Mouse (Mus musculus) ES-Bruce4 (cell line): Measurements from ENCODE around the gene Ankrd42. TPM values are rescaled to one million over a fixed set of nuclear protein-coding genes. Genes with fewer than 3 reads are reported as not detected.

Experiments used
- H3K27ac ChIP-seq: 2 replicates; pipeline ENCODE4 v1.5.1; 2012; ENCODE audit warnings: low read length, inconsistent platforms; ENCODE audit not compliant: insufficient read depth
- H3K27me3 ChIP-seq: 2 replicates; pipeline ENCODE4 v1.6.1; 2012; ENCODE audit warnings: mild to moderate bottlenecking, low read length, inconsistent platforms; ENCODE audit not compliant: control insufficient read depth, poor library complexity, insufficient read depth, severe bottlenecking
- H3K36me3 ChIP-seq: 2 replicates; pipeline ENCODE4 v1.6.1; 2012; ENCODE audit warnings: inconsistent platforms, mild to moderate bottlenecking, low read length, moderate library complexity; ENCODE audit not compliant: control insufficient read depth, poor library complexity, insufficient read depth, severe bottlenecking
- H3K4me1 ChIP-seq: one replicate; pipeline ENCODE4 v1.8.1; 2011; ENCODE audit warnings: low read length; ENCODE audit not compliant: control insufficient read depth, insufficient read depth
- H3K4me3 ChIP-seq: 2 replicates; pipeline ENCODE4 v1.5.1; 2011; ENCODE audit warnings: low read depth, mild to moderate bottlenecking, low read length
- H3K9ac ChIP-seq: 2 replicates; pipeline ENCODE4 v1.6.1; 2012; ENCODE audit warnings: low read depth, mild to moderate bottlenecking, inconsistent platforms; ENCODE audit not compliant: poor library complexity, severe bottlenecking
- H3K9me3 ChIP-seq: replicated peaks from 2 replicates; pipeline ENCODE4 v1.6.1; 2012; ENCODE audit warnings: mild to moderate bottlenecking, low read length, inconsistent platforms; ENCODE audit not compliant: control insufficient read depth, poor library complexity, insufficient read depth, severe bottlenecking
- CTCF ChIP-seq: IDR thresholded peaks from one replicate; pipeline ENCODE4 v1.8.1; 2011; ENCODE audit warnings: low read depth, low read length
- EP300 ChIP-seq: IDR thresholded peaks from 2 replicates; pipeline ENCODE4 v1.6.1; 2011; ENCODE audit warnings: low read depth, low read length; ENCODE audit not compliant: insufficient read depth
- POLR2A ChIP-seq: IDR thresholded peaks from one replicate; pipeline ENCODE4 v1.8.1; 2011; ENCODE audit warnings: low read length; ENCODE audit not compliant: insufficient read depth
- polyA plus RNA-seq: library from polyadenylated mRNA; stranded (reverse); fragments of >200 nt; gene quantifications from 2 replicates; pipeline ENCODE4 v1.2.4, GENCODE M21; 2011; ENCODE audit warnings: low read depth; ENCODE audit not compliant: missing spikeins, insufficient read depth, insufficient read length

Gene Ankrd42
- polyA plus RNA-seq, 1 experiment, result 2.1 TPM

GRCm38 (mm10) chr7:92590842-92591241, 46.1 kb downstream of the Ankrd42 start:
- no peaks in the 10 kb centered on the region for H3K9me3 ChIP-seq
- H3K27ac ChIP-seq, result no peak overlapping the region
- TF ChIP-seq POLR2A (no peak), CTCF (no peak), EP300 (no peak)
- H3K9ac ChIP-seq, result no peak overlapping the region
- H3K36me3 ChIP-seq, result no peaks in the 10 kb centered on the region
- H3K27me3 ChIP-seq, result no peaks in the 10 kb centered on the region
- H3K4me1 ChIP-seq, result no peaks in the 10 kb centered on the region
- no peak overlapping the region for H3K4me3 ChIP-seq

GRCm38 (mm10) chr7:92589986-92590385, 47.0 kb downstream of the Ankrd42 start:
- no peak overlapping the region for H3K27ac ChIP-seq
- H3K36me3 ChIP-seq, result no peaks in the 10 kb centered on the region
- TF ChIP-seq EP300 (no peak), POLR2A (no peak), CTCF (no peak)
- H3K4me1 ChIP-seq, result no peaks in the 10 kb centered on the region
- H3K9me3 ChIP-seq, result no peaks in the 10 kb centered on the region
- H3K9ac ChIP-seq, result no peak overlapping the region
- H3K27me3 ChIP-seq, result no peaks in the 10 kb centered on the region
- no peak overlapping the region for H3K4me3 ChIP-seq

GRCm38 (mm10) chr7:92583567-92583966, 53.4 kb downstream of the Ankrd42 start:
- H3K9ac ChIP-seq, result no peak overlapping the region
- no peak overlapping the region for H3K27ac ChIP-seq
- H3K27me3 ChIP-seq, result no peaks in the 10 kb centered on the region
- H3K4me1 ChIP-seq, result no peaks in the 10 kb centered on the region
- TF ChIP-seq EP300 (no peak), CTCF (no peak), POLR2A (no peak)
- no peaks in the 10 kb centered on the region for H3K9me3 ChIP-seq
- H3K4me3 ChIP-seq, result no peak overlapping the region
- no peaks in the 10 kb centered on the region for H3K36me3 ChIP-seq

- Histone ChIP-seq H3K36me3 (no peaks in the 10 kb centered on the region), H3K9me3 (no peaks in the 10 kb centered on the region), H3K27me3 (no peaks in the 10 kb centered on the region), H3K27ac (no peak overlapping the region), H3K4me3 (no peak overlapping the region), H3K4me1 (no peaks in the 10 kb centered on the region), H3K9ac (no peak overlapping the region)
- TF ChIP-seq POLR2A (no peak), EP300 (no peak), CTCF (no peak)
Observed at GRCm38 (mm10) chr7:92580491-92581207, 56.3 kb downstream of the Ankrd42 start.

- no peak for TF ChIP-seq CTCF
- TF ChIP-seq EP300, result no peak
- no peak for TF ChIP-seq POLR2A
Observed at GRCm38 (mm10) chr7:92566775-92567174, 70.2 kb downstream of the Ankrd42 start.

GRCm38 (mm10) chr7:92560986-92561876, 75.7 kb downstream of the Ankrd42 start, which contains the start of gene Ccdc90b:
Ccdc90b (plus strand) TSS chr7:92561149.
- TF ChIP-seq EP300 (no peak), POLR2A (peak; percentile 70), CTCF (no peak)
- Histone ChIP-seq H3K4me1 (no peaks in the 10 kb centered on the region), H3K9me3 (no peaks in the 10 kb centered on the region), H3K4me3 (peak within 1 kb of the TSS; percentile 91), H3K9ac (peak within 1 kb of the TSS; percentile 68), H3K36me3 (no peaks in the 10 kb centered on the region), H3K27me3 (no peaks in the 10 kb centered on the region), H3K27ac (peak within 1 kb of the TSS; percentile 32)

More at GRCm38 (mm10) chr7:92566775-92567174, 70.2 kb downstream of the Ankrd42 start:
- no peaks in the 10 kb centered on the region for H3K9me3 ChIP-seq
- H3K27me3 ChIP-seq, result no peaks in the 10 kb centered on the region
- H3K4me3 ChIP-seq, result no peak overlapping the region
- no peak overlapping the region for H3K27ac ChIP-seq
- H3K36me3 ChIP-seq, result no peaks in the 10 kb centered on the region
- H3K9ac ChIP-seq, result no peak overlapping the region
- no peaks in the 10 kb centered on the region for H3K4me1 ChIP-seq
